Mouse (Mus musculus) intestine, embryonic 16.5 days (tissue): ENCODE measurements around the gene 1700018G05Rik. TPM values are rescaled to one million over a fixed set of nuclear protein-coding genes. Genes with fewer than 3 reads are reported as not detected.

Experiments used
- ATAC-seq: fragments of 200-750 bp; cut with Nextera tagmentation; 2 replicates; pipeline ENCODE4 v1.8.0; 2017; ENCODE audit warnings: moderate TSS enrichment, moderate library complexity
- H3K27ac ChIP-seq: fragments of 300-500 bp; sonication (generic); 2 replicates; pipeline ENCODE4 v1.5.1; 2014; ENCODE audit warnings: mild to moderate bottlenecking, low read length
- H3K27me3 ChIP-seq: fragments of 300-500 bp; sonication (generic); replicated peaks from 2 replicates; pipeline ENCODE4 v1.6.1; 2014; ENCODE audit warnings: low read length, control low read depth, mixed read lengths; ENCODE audit not compliant: control insufficient read depth, insufficient read depth
- H3K36me3 ChIP-seq: fragments of 300-500 bp; sonication (generic); 2 replicates; pipeline ENCODE4 v1.6.1; 2014; ENCODE audit warnings: low read length, control low read depth; ENCODE audit not compliant: control insufficient read depth, insufficient read depth
- H3K4me1 ChIP-seq: fragments of 300-500 bp; sonication (generic); 2 replicates; pipeline ENCODE4 v1.6.1; 2014; ENCODE audit warnings: low read length, control low read depth, mixed read lengths; ENCODE audit not compliant: control insufficient read depth, insufficient read depth
- H3K4me2 ChIP-seq: fragments of 300-500 bp; sonication (generic); 2 replicates; pipeline ENCODE4 v1.6.1; 2014; ENCODE audit warnings: low read depth, low read length, control low read depth
- H3K4me3 ChIP-seq: fragments of 300-500 bp; sonication (generic); 2 replicates; pipeline ENCODE4 v1.5.1; 2014; ENCODE audit warnings: mild to moderate bottlenecking, low read length
- H3K9ac ChIP-seq: fragments of 300-500 bp; sonication (generic); 2 replicates; pipeline ENCODE4 v1.6.1; 2014; ENCODE audit warnings: low read depth, low read length
- H3K9me3 ChIP-seq: fragments of 300-500 bp; sonication (generic); 2 replicates; pipeline ENCODE4 v1.6.1; 2016; ENCODE audit warnings: low read length, control low read depth; ENCODE audit not compliant: control insufficient read depth
- WGBS: fragments of 180-500 bp; shearing (Covaris S2); extraction: QIAGEN DNeasy Blood & Tissue Kit; methylation state at CpG from one replicate; pipeline ENCODE4 v1.1.7; 2014; 5-methylcytosine and 5-hydroxymethylcytosine counted together
- polyA plus RNA-seq: library from polyadenylated mRNA; unstranded; fragments of >200 nt; fragmentation: Nextera tagmentation; extraction: Ambion mirVana; gene quantifications from 2 replicates; pipeline ENCODE4 v1.2.1, GENCODE M21; 2015

Gene 1700018G05Rik
- polyA plus RNA-seq, 1 experiment from 2014 or later: not detected

DNA sequence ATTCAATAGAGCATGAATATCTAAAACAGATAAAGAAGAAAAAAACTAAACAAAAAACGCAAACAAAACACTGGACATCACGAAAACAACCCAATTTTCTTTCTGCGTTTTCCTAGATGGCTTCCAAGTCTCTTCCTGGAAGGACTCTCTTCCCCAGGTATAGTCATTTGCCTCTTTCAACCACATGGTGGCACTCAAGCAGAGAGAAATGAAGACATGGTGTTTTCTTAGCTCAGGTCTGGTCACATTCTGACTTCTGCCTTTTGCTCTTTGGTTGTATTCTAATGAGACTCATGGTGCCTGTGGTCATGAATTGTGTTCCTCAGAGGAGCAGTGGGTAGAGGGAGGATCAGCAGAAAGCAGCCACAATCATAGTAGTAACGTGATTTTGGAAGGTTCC, 30.7 kb downstream of the 1700018G05Rik start:
- Histone ChIP-seq H3K4me1 (no peaks in the 10 kb centered on the region), H3K27ac (no peak overlapping the region), H3K27me3 (0 out of 2 replicates have a peak, but pooled peaks cover 5% of the 10 kb centered on the region), H3K36me3 (no peaks in the 10 kb centered on the region), H3K9me3 (no peaks in the 10 kb centered on the region), H3K4me2 (no peak overlapping the region), H3K9ac (no peak overlapping the region), H3K4me3 (no peak overlapping the region)
- 34% methylated on average over 4 of the region's 4 CpGs for WGBS
- no peak for ATAC-seq

DNA sequence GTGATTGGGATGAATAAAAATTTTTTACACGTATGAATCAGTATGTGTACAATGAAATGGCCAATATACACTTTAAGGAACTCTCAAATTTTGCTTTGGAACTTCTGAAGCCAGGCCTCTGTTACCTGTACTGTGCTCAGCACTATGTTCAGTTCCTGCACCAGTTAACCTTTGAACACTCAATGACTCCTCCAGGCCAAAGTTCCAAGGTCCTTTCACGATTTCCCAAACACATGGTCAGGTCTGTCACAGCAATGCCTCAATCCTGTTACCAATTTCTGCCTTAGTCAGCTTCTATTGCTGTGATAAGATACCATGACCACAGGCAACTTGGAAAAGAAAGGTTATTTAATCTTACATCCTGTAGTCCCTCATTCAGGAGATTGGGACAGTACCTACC, 32.4 kb downstream of the 1700018G05Rik start:
- Histone ChIP-seq H3K27me3 (0 out of 2 replicates have a peak, but pooled peaks cover 2% of the 10 kb centered on the region), H3K9me3 (no peaks in the 10 kb centered on the region), H3K4me2 (no peak overlapping the region), H3K4me3 (no peak overlapping the region), H3K27ac (no peak overlapping the region), H3K36me3 (no peaks in the 10 kb centered on the region), H3K9ac (no peak overlapping the region), H3K4me1 (no peaks in the 10 kb centered on the region)
- 60% methylated on average over 2 of the region's 2 CpGs for WGBS
- no peak for ATAC-seq

Other genes with a start within 250 kb of the 1700018G05Rik start
- gene Gm3880, start 241.4 kb upstream of the 1700018G05Rik start, polyA plus RNA-seq: not detected in 2 replicates
- gene Gm9112, start 220.7 kb upstream of the 1700018G05Rik start, polyA plus RNA-seq: 0.37 TPM in 1 of 2 replicates, not detected in the other
- gene Dmrtc1b, start 220.5 kb upstream of the 1700018G05Rik start, polyA plus RNA-seq: not detected in 2 replicates
- gene Dmrtc1c1, start 125.4 kb upstream of the 1700018G05Rik start, polyA plus RNA-seq: not detected in 2 replicates
- not detected in 2 replicates for gene Dmrtc1c2, start 73.8 kb upstream of the 1700018G05Rik start, polyA plus RNA-seq
- not detected in 2 replicates for gene 1700031F05Rik, start 60.4 kb upstream of the 1700018G05Rik start, polyA plus RNA-seq
- 0.26 and 0.87 TPM in 2 replicates for gene Dmrtc1a, start 19.7 kb upstream of the 1700018G05Rik start, polyA plus RNA-seq
- gene 1700011M02Rik, start 19.5 kb upstream of the 1700018G05Rik start, polyA plus RNA-seq: not detected in 2 replicates